Mouse (Mus musculus) midbrain, embryonic 11.5 days (tissue): ENCODE data around the gene Washc2. TPM values are rescaled to one million over a fixed set of nuclear protein-coding genes. Genes with fewer than 3 reads are reported as not detected.

Experiments
- ATAC-seq: fragments of 200-750 bp; cut with Nextera tagmentation; 2 replicates; pipeline ENCODE4 v1.8.0; 2017; ENCODE audit warnings: moderate TSS enrichment, moderate library complexity; ENCODE audit not compliant: low FRiP score
- DNase-seq: peaks from one replicate; pipeline ENCODE4 v3.0.0; 2015; ENCODE audit warnings: low spot score; ENCODE audit errors: missing footprints
- H3K27ac ChIP-seq: fragments of 300-500 bp; sonication (generic); 2 replicates; pipeline ENCODE4 v1.5.1; 2014; ENCODE audit warnings: low read depth, low read length
- H3K27me3 ChIP-seq: fragments of 300-500 bp; sonication (generic); 2 replicates; pipeline ENCODE4 v1.6.1; 2014; ENCODE audit warnings: mild to moderate bottlenecking, low read length, moderate library complexity, mixed read lengths; ENCODE audit not compliant: control insufficient read depth, insufficient read depth
- H3K36me3 ChIP-seq: fragments of 300-500 bp; sonication (generic); 2 replicates; pipeline ENCODE4 v1.6.1; 2014; ENCODE audit warnings: mild to moderate bottlenecking, low read length, moderate library complexity, mixed read lengths; ENCODE audit not compliant: control insufficient read depth, insufficient read depth
- H3K4me1 ChIP-seq: fragments of 300-500 bp; sonication (generic); 2 replicates; pipeline ENCODE4 v1.6.1; 2014; ENCODE audit warnings: low read length; ENCODE audit not compliant: control insufficient read depth, insufficient read depth
- H3K4me2 ChIP-seq: fragments of 300-500 bp; sonication (generic); 2 replicates; pipeline ENCODE4 v1.6.1; 2014; ENCODE audit warnings: mild to moderate bottlenecking, moderate library complexity
- H3K4me3 ChIP-seq: fragments of 300-500 bp; sonication (generic); 2 replicates; pipeline ENCODE4 v1.5.1; 2014; ENCODE audit warnings: low read depth, low read length
- H3K9ac ChIP-seq: fragments of 300-500 bp; sonication (generic); 2 replicates; pipeline ENCODE4 v1.6.1; 2014; ENCODE audit warnings: low read length
- H3K9me3 ChIP-seq: fragments of 300-500 bp; sonication (generic); 2 replicates; pipeline ENCODE4 v1.6.1; 2016; ENCODE audit warnings: low read length; ENCODE audit not compliant: control insufficient read depth
- WGBS: fragments of 180-500 bp; shearing (Covaris S2); extraction: QIAGEN DNeasy Blood & Tissue Kit; methylation state at CpG from one replicate; pipeline ENCODE4 v1.1.7; 2014; 5-methylcytosine and 5-hydroxymethylcytosine counted together
- polyA plus RNA-seq: library from polyadenylated mRNA; unstranded; fragments of >200 nt; fragmentation: Nextera tagmentation; extraction: Ambion mirVana; gene quantifications from 2 replicates; pipeline ENCODE4 v1.2.1, GENCODE M21; 2014

Gene Washc2
- polyA plus RNA-seq, 1 experiment from 2014 or later: 53.9 TPM

GRCm38 (mm10) chr6:116275695-116276094, 67.9 kb downstream of the Washc2 start:
- no peak for DNase-seq
- 79% methylated on average over 4 of the region's 4 CpGs for WGBS
- H3K4me2 ChIP-seq: no peak overlapping the region
- H3K4me3 ChIP-seq: no peak overlapping the region
- no peaks in the 10 kb centered on the region for H3K27me3 ChIP-seq
- no peak overlapping the region for H3K9ac ChIP-seq
- H3K27ac ChIP-seq: no peak overlapping the region
- no peaks in the 10 kb centered on the region for H3K36me3 ChIP-seq
- ATAC-seq: no peak
- no peaks in the 10 kb centered on the region for H3K4me1 ChIP-seq
- H3K9me3 ChIP-seq: no peaks in the 10 kb centered on the region

DNA sequence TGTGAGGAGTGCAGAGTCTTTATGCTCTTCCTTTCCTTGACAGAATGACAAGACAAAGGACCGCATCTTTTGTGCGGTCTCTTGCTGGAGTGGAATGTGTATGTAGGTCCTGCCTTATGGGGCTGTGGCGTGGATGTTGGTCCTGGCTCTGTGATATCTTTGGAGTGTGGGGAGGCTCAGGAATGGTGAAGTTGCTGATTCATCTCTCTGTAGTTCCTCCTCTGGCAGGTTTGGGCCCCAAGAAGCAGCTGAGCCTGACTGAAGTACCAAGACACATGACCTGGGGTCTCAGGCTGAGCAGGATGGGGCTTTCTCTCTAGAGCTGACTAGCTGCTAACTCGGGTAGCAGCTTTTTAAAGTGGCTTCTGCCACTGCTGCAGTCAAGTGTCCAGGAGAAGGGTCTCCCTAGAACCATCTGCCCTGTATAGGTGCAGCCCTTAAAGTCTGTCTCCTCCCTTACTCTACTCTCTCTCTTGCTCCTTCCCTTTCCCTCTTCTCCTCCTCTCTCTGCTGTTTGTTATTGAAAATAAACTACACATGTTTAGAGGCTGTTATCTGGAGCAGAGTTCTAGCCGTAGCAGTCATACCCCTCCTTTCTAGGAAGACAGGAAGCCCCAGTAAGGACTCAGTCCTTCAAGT, 71.0 kb downstream of the Washc2 start:
- H3K36me3 ChIP-seq: no peaks in the 10 kb centered on the region
- H3K4me3 ChIP-seq: no peak overlapping the region
- no peak overlapping the region for H3K27ac ChIP-seq
- no peak overlapping the region for H3K9ac ChIP-seq
- 78% methylated on average over 5 of the region's 5 CpGs for WGBS
- H3K4me1 ChIP-seq: no peaks in the 10 kb centered on the region
- DNase-seq (no peak), ATAC-seq (no peak)
- no peaks in the 10 kb centered on the region for H3K9me3 ChIP-seq
- H3K4me2 ChIP-seq: no peak overlapping the region
- H3K27me3 ChIP-seq: no peaks in the 10 kb centered on the region

- no peaks in the 10 kb centered on the region for H3K27me3 ChIP-seq
These were observed 73.2 kb downstream of the Washc2 start for GRCm38 (mm10) chr6:116281014-116281413.

GRCm38 (mm10) chr6:116282546-116282945, 74.7 kb downstream of the Washc2 start:
- Histone ChIP-seq H3K36me3 (no peaks in the 10 kb centered on the region), H3K4me3 (no peak overlapping the region), H3K27ac (no peak overlapping the region), H3K4me2 (no peak overlapping the region), H3K9me3 (no peaks in the 10 kb centered on the region), H3K9ac (no peak overlapping the region), H3K4me1 (no peaks in the 10 kb centered on the region), H3K27me3 (no peaks in the 10 kb centered on the region)
- 47% methylated on average over 4 of the region's 4 CpGs for whole genome bisulfite sequencing
- DNase-seq: no peak
- no peak for ATAC-seq

More at GRCm38 (mm10) chr6:116281014-116281413, 73.2 kb downstream of the Washc2 start:
- H3K4me2 ChIP-seq: no peak overlapping the region
- H3K9ac ChIP-seq: no peak overlapping the region
- H3K4me1 ChIP-seq: no peaks in the 10 kb centered on the region
- ATAC-seq (no peak), DNase-seq (no peak)
- H3K36me3 ChIP-seq: no peaks in the 10 kb centered on the region
- WGBS: 95% methylated on average over 13 of the region's 13 CpGs
- H3K27ac ChIP-seq: no peak overlapping the region
- H3K9me3 ChIP-seq: no peaks in the 10 kb centered on the region
- no peak overlapping the region for H3K4me3 ChIP-seq

- H3K4me3 ChIP-seq: no peak overlapping the region
- H3K36me3 ChIP-seq: no peaks in the 10 kb centered on the region
- no peak for DNase-seq
- ATAC-seq: no peak
- no peak overlapping the region for H3K4me2 ChIP-seq
- no peak overlapping the region for H3K27ac ChIP-seq
- H3K9ac ChIP-seq: no peak overlapping the region
- H3K27me3 ChIP-seq: no peaks in the 10 kb centered on the region
- 78% methylated on average over 3 of the region's 3 CpGs for WGBS
- no peaks in the 10 kb centered on the region for H3K4me1 ChIP-seq
- H3K9me3 ChIP-seq: no peaks in the 10 kb centered on the region
These were observed 75.4 kb downstream of the Washc2 start for GRCm38 (mm10) chr6:116283280-116283679.

DNA sequence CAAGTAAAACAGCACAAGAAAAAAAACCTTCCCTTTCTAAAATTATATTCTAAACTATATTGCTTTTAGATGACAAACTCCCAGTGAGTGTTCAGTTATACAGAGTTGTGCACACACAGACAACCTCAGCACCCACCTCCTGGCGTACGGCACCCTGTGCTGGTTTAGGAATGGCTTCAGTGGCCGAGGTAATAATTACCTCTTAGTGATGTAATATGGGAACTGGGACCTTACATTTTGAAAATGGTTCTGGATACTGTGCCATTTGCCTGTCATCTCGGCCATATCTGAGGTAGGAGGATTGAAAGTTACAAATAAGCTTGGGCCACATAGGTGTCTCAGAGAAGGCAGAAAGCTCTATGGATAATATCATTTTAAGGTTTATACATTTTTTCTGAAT, 78.5 kb downstream of the Washc2 start:
- no peaks in the 10 kb centered on the region for H3K27me3 ChIP-seq
- H3K4me1 ChIP-seq: no peaks in the 10 kb centered on the region
- H3K27ac ChIP-seq: no peak overlapping the region
- ATAC-seq: no peak
- H3K36me3 ChIP-seq: no peaks in the 10 kb centered on the region
- DNase-seq: no peak
- no peak overlapping the region for H3K9ac ChIP-seq
- no peaks in the 10 kb centered on the region for H3K9me3 ChIP-seq
- WGBS: 91% methylated on average over 4 of the region's 4 CpGs
- H3K4me3 ChIP-seq: no peak overlapping the region
- H3K4me2 ChIP-seq: no peak overlapping the region

- no peak overlapping the region for H3K9ac ChIP-seq
- no peak overlapping the region for H3K4me3 ChIP-seq
- H3K4me2 ChIP-seq: no peak overlapping the region
- H3K27ac ChIP-seq: no peak overlapping the region
- no peak for ATAC-seq
- H3K27me3 ChIP-seq: no peaks in the 10 kb centered on the region
- DNase-seq: no peak
- WGBS: 86% methylated on average over 5 of the region's 5 CpGs
- H3K4me1 ChIP-seq: no peaks in the 10 kb centered on the region
- no peaks in the 10 kb centered on the region for H3K9me3 ChIP-seq
- no peaks in the 10 kb centered on the region for H3K36me3 ChIP-seq
These were observed 79.2 kb downstream of the Washc2 start for GRCm38 (mm10) chr6:116286870-116287575.

DNA sequence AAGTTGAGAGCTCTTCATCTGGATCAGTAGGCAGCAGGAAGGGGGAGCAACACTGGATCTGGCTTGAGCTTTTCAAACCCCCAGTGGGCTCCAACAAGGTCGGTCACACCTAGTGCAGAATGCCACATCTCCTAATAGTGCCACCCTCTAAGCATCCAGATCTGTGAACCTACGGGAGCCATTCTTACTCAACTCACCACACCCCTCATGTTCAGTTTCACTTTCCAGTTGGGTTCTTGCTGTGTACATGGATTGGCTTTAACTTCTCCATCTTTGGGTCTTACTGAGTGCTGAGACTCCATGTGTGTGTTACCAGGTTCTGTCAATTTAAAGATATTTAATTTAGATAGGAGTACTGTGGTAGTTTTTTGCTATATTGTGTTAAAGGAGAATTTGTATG, 103.6 kb downstream of the Washc2 start:
- no peak overlapping the region for H3K27ac ChIP-seq
- no peak overlapping the region for H3K4me2 ChIP-seq
- no peaks in the 10 kb centered on the region for H3K9me3 ChIP-seq
- H3K4me3 ChIP-seq: no peak overlapping the region
- no peak overlapping the region for H3K9ac ChIP-seq
- DNase-seq: no peak
- H3K27me3 ChIP-seq: no peaks in the 10 kb centered on the region
- no peak for ATAC-seq
- 88% methylated on average over 2 of the region's 2 CpGs for WGBS
- H3K4me1 ChIP-seq: no peaks in the 10 kb centered on the region
- no peaks in the 10 kb centered on the region for H3K36me3 ChIP-seq
